In genomic region chr1:131910674-131911558, GRCm38 (mm10) we compare ENCODE assay signal across 8 mouse cellular contexts. TPM values are rescaled to one million over a fixed set of nuclear protein-coding genes. Genes with fewer than 3 reads are reported as not detected.
A peak's percentile ranks its signal among the peaks of the same experiment; 100 is the strongest.
DNase-seq lines count a peak whose midpoint lies in the region; ATAC-seq and TF ChIP-seq lines count a peak whose summit lies in the region.

No protein-coding gene starts in this region.

- intact Hi-C loops in heart, postnatal 14 days (cut with DNase I): loop anchor here (2.0 kb wide), 1 partner anchor 70 kb away; no protein-coding TSS in a partner anchor

- peak overlapping the region; percentile 95 for H3K4me3 ChIP-seq in forebrain, embryonic 14.5 days (ENCODE audit: low read depth, low read length)
- H3K4me3 ChIP-seq in neural tube, embryonic 14.5 days (ENCODE audit: low read depth, low read length): peak overlapping the region; percentile 93
- peak overlapping the region; percentile 93 for H3K4me3 ChIP-seq in testis, adult 2 months (ENCODE audit: control insufficient read depth, low read depth, low read length)

- peak; percentile 7 for TF ChIP-seq POLR2A in testis, adult 2 months (IDR thresholded peaks at IDR 0.05; ENCODE audit: control insufficient read depth, low read depth, low read length)

- WGBS in forebrain, embryonic 14.5 days: under 1% methylated on average over 59 of the region's 88 CpGs
- under 1% methylated on average over 77 of the region's 88 CpGs for WGBS in large intestine, adult 2 months
- under 1% methylated on average over 85 of the region's 88 CpGs for WGBS in neural tube, embryonic 14.5 days

- peaks cover 9% of the 10 kb centered on the region for H3K4me1 ChIP-seq in forebrain, embryonic 14.5 days (ENCODE audit: control insufficient read depth, insufficient read depth, low read length)
- H3K4me1 ChIP-seq in neural tube, embryonic 14.5 days (ENCODE audit: control insufficient read depth, insufficient read depth, low read length): peaks cover 9% of the 10 kb centered on the region
- H3K4me1 ChIP-seq in testis, adult 2 months (ENCODE audit: control insufficient read depth, insufficient read depth, low read length): no peaks in the 10 kb centered on the region; the same call in 1 of the 2 replicates

- peak; percentile 70 for ATAC-seq in cerebellum, adult (ENCODE audit: insufficient number of reproducible peaks, low FRiP score, low TSS enrichment)
- ATAC-seq in forebrain, embryonic 14.5 days: peak; percentile 76
- peak; percentile 87 for ATAC-seq in neural tube, embryonic 14.5 days (ENCODE audit: low read depth)

- H3K4me2 ChIP-seq in forebrain, embryonic 14.5 days (ENCODE audit: low read length): peak overlapping the region; percentile 57
- peak overlapping the region; percentile 89 for H3K4me2 ChIP-seq in neural tube, embryonic 14.5 days (ENCODE audit: low read depth, low read length)

- peak; percentile 92 for DNase-seq in ES-CJ7 (ENCODE audit: low read depth, low spot score)
- DNase-seq in forebrain, embryonic 14.5 days (ENCODE audit: low spot score): peak; percentile 73
- peak; percentile 87 to 89 for DNase-seq in heart, postnatal 14 days
- DNase-seq in large intestine, adult 2 months (ENCODE audit: low read depth, low spot score): peak; percentile 40
- peak; percentile 79 to 81 for DNase-seq in lung, adult 18-20 months

- no peak for TF ChIP-seq CTCF in testis, adult 2 months (IDR thresholded peaks at IDR 0.05; ENCODE audit: control insufficient read depth, insufficient read depth, insufficient replicate concordance, low read depth, low read length)

- H3K9ac ChIP-seq in forebrain, embryonic 14.5 days (ENCODE audit: low read length): peak overlapping the region; percentile 93
- peak overlapping the region; percentile 97 for H3K9ac ChIP-seq in neural tube, embryonic 14.5 days (replicated peaks; ENCODE audit: low read depth, low read length)

- H3K27me3 ChIP-seq in forebrain, embryonic 14.5 days (replicated peaks; ENCODE audit: control insufficient read depth, insufficient read depth, low read length): peaks cover 4% of the 10 kb centered on the region; the same call in 1 of the 2 replicates
- H3K27me3 ChIP-seq in neural tube, embryonic 14.5 days (ENCODE audit: control insufficient read depth, insufficient read depth, low read length): no peaks in the 10 kb centered on the region
- no peaks in the 10 kb centered on the region for H3K27me3 ChIP-seq in testis, adult 2 months (ENCODE audit: control insufficient read depth, insufficient read depth, low read length)

- H3K9me3 ChIP-seq in forebrain, embryonic 14.5 days (replicated peaks; ENCODE audit: control insufficient read depth, low read length): no peaks in the 10 kb centered on the region
- no peaks in the 10 kb centered on the region for H3K9me3 ChIP-seq in neural tube, embryonic 14.5 days (ENCODE audit: control insufficient read depth, low read length)

- peak overlapping the region; percentile 98 for H3K27ac ChIP-seq in forebrain, embryonic 14.5 days (ENCODE audit: low read depth, low read length)
- H3K27ac ChIP-seq in neural tube, embryonic 14.5 days (ENCODE audit: low read depth, low read length): peak overlapping the region; percentile 99
- H3K27ac ChIP-seq in testis, adult 2 months (ENCODE audit: control insufficient read depth, insufficient read depth, low read depth, low read length): peak overlapping the region; percentile 91

- H3K36me3 ChIP-seq in forebrain, embryonic 14.5 days (ENCODE audit: control insufficient read depth, insufficient read depth, low read length): peaks cover 3% of the 10 kb centered on the region; the same call in 1 of the 2 replicates
- no peaks in the 10 kb centered on the region for H3K36me3 ChIP-seq in neural tube, embryonic 14.5 days (ENCODE audit: control insufficient read depth, insufficient read depth, low read length)
- H3K36me3 ChIP-seq in testis, adult 2 months (ENCODE audit: control insufficient read depth, insufficient read depth, low read length): no peaks in the 10 kb centered on the region

RNA-seq across cellular contexts. Expression of gene Nucks1, which starts 0.6 kb away (rescaled TPM):
- polyA plus RNA-seq in forebrain, embryonic 14.5 days (2014; fragmentation: Nextera tagmentation; extraction: Ambion mirVana): 33.0 and 37.4 TPM in 2 replicates
- 10 to 100 TPM; 60.8 to 63.9 TPM for total RNA-seq in heart, postnatal 14 days (2021)
- 8.4 and 9.3 TPM in 2 replicates for polyA plus RNA-seq in large intestine, adult 2 months (2012; rRNA removed)
- 39.8 and 40.3 TPM in 2 replicates for polyA plus RNA-seq in neural tube, embryonic 14.5 days (2014; fragmentation: Nextera tagmentation; extraction: Ambion mirVana)
- 2.9 and 4.7 TPM in 2 replicates for polyA plus RNA-seq in testis, adult 2 months (2012; rRNA removed)

RNA-seq across cellular contexts. Expression of gene Rab29, which starts 43.9 kb away (rescaled TPM):
- polyA plus RNA-seq in forebrain, embryonic 14.5 days (2014; fragmentation: Nextera tagmentation; extraction: Ambion mirVana): 8.2 and 9.3 TPM in 2 replicates
- total RNA-seq in heart, postnatal 14 days (2021): 10 to 100 TPM; 11.9 to 13.7 TPM
- 19.4 and 21.0 TPM in 2 replicates for polyA plus RNA-seq in large intestine, adult 2 months (2012; rRNA removed)
- polyA plus RNA-seq in neural tube, embryonic 14.5 days (2014; fragmentation: Nextera tagmentation; extraction: Ambion mirVana): 3.3 and 8.4 TPM in 2 replicates
- polyA plus RNA-seq in testis, adult 2 months (2012; rRNA removed): 2.6 and 3.0 TPM in 2 replicates

RNA-seq across cellular contexts. Expression of gene Slc45a3, which starts 51.9 kb away (rescaled TPM):
- polyA plus RNA-seq in forebrain, embryonic 14.5 days (2014; fragmentation: Nextera tagmentation; extraction: Ambion mirVana): 1.5 and 1.8 TPM in 2 replicates
- total RNA-seq in heart, postnatal 14 days (2021): 1 to 10 TPM; 6.1 to 8.2 TPM
- 2.3 and 2.5 TPM in 2 replicates for polyA plus RNA-seq in large intestine, adult 2 months (2012; rRNA removed)
- polyA plus RNA-seq in neural tube, embryonic 14.5 days (2014; fragmentation: Nextera tagmentation; extraction: Ambion mirVana): 0.66 and 3.4 TPM in 2 replicates
- polyA plus RNA-seq in testis, adult 2 months (2012; rRNA removed): 5.7 and 6.3 TPM in 2 replicates

Comparison
In these comparisons a context has a peak if more than half of its experiments do, and no peak if none do; other contexts are left out.
1. Peak in every context shown above with its lines: DNase-seq, ATAC-seq, H3K4me3 ChIP-seq and H3K27ac ChIP-seq.
2. DNase-seq: peak in every context shown above with its lines; median percentile 92 in ES-CJ7; 88 in heart, postnatal 14 days; 80 in lung, adult 18-20 months; 73 in forebrain, embryonic 14.5 days; 40 in large intestine, adult 2 months.